Mouse (Mus musculus) midbrain, embryonic 12.5 days (tissue): Measurements from ENCODE around the gene Vgf. TPM values are rescaled to one million over a fixed set of nuclear protein-coding genes. Genes with fewer than 3 reads are reported as not detected.

Source experiments
- ATAC-seq: fragments of 200-750 bp; cut with Nextera tagmentation; 2 replicates; pipeline ENCODE4 v1.8.0; 2017; ENCODE audit warnings: low read depth, moderate TSS enrichment, moderate library complexity; ENCODE audit not compliant: low FRiP score
- H3K27ac ChIP-seq: fragments of 300-500 bp; sonication (generic); replicated peaks from 2 replicates; pipeline ENCODE4 v1.5.1; 2016; ENCODE audit warnings: mild to moderate bottlenecking
- H3K27me3 ChIP-seq: fragments of 300-500 bp; sonication (generic); 2 replicates; pipeline ENCODE4 v1.6.1; 2016; ENCODE audit warnings: mild to moderate bottlenecking
- H3K36me3 ChIP-seq: fragments of 300-500 bp; sonication (generic); 2 replicates; pipeline ENCODE4 v1.6.1; 2016
- H3K4me1 ChIP-seq: fragments of 300-500 bp; sonication (generic); 2 replicates; pipeline ENCODE4 v1.6.1; 2016
- H3K4me2 ChIP-seq: fragments of 300-500 bp; sonication (generic); replicated peaks from 2 replicates; pipeline ENCODE4 v1.6.1; 2016; ENCODE audit warnings: mild to moderate bottlenecking, moderate library complexity
- H3K4me3 ChIP-seq: fragments of 300-500 bp; sonication (generic); 2 replicates; pipeline ENCODE4 v1.5.1; 2016; ENCODE audit warnings: mild to moderate bottlenecking
- H3K9ac ChIP-seq: fragments of 300-500 bp; sonication (generic); replicated peaks from 2 replicates; pipeline ENCODE4 v1.6.1; 2016; ENCODE audit warnings: mild to moderate bottlenecking, moderate library complexity
- H3K9me3 ChIP-seq: fragments of 300-500 bp; sonication (generic); 2 replicates; pipeline ENCODE4 v1.6.1; 2016; ENCODE audit warnings: mild to moderate bottlenecking
- WGBS: fragments of 180-500 bp; shearing (Covaris S2); methylation state at CpG from one replicate; pipeline ENCODE4 v1.1.7; 2016; 5-methylcytosine and 5-hydroxymethylcytosine counted together
- polyA plus RNA-seq: library from polyadenylated mRNA; unstranded; fragments of >200 nt; fragmentation: Nextera tagmentation; extraction: Ambion mirVana; gene quantifications from 2 replicates; pipeline ENCODE4 v1.2.1, GENCODE M21; 2016

Gene Vgf
- polyA plus RNA-seq, 1 experiment from 2014 or later, result 0.91 TPM

DNA sequence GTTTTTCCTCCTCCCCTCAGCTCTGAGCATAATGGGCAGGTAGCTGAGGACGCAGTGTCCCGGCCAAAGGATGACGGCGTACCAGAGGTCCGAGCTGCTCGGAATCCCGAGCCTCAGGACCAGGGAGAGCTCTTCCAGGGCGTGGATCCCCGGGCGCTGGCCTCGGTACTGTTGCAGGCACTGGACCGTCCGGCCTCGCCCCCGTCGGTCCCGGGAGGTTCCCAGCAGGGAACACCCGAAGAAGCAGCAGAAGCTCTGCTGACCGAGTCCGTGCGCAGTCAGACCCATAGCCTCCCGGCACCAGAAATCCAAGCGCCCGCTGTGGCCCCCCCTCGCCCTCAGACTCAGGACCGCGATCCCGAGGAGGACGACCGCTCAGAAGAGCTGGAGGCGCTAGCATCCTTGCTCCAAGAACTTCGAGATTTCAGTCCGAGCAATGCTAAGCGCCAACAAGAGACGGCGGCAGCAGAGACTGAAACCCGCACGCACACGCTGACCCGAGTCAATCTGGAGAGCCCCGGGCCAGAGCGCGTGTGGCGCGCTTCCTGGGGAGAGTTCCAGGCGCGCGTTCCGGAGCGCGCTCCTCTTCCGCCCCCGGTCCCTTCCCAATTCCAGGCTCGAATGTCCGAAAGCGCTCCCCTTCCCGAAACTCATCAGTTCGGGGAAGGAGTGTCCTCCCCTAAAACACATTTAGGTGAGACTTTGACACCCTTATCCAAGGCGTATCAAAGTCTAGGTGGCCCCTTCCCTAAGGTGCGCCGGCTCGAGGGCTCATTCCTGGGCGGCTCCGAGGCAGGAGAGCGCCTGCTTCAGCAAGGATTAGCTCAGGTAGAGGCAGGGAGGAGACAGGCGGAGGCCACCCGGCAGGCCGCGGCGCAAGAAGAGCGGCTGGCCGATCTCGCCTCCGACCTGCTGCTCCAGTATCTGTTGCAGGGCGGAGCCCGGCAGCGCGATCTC is 5.2 kb downstream of the Vgf start:
- Histone ChIP-seq H3K36me3 (peaks cover 11% of the 10 kb centered on the region), H3K4me3 (peak overlapping the region; percentile 52), H3K4me2 (peak overlapping the region; percentile 97), H3K4me1 (peaks cover 41% of the 10 kb centered on the region), H3K27ac (no peak overlapping the region), H3K9me3 (no peaks in the 10 kb centered on the region), H3K9ac (peak overlapping the region; percentile 55; the same call in 1 of the 2 replicates), H3K27me3 (peaks cover 78% of the 10 kb centered on the region)
- ATAC-seq, result no peak
- WGBS, result under 1% methylated on average over 78 of the region's 78 CpGs

DNA sequence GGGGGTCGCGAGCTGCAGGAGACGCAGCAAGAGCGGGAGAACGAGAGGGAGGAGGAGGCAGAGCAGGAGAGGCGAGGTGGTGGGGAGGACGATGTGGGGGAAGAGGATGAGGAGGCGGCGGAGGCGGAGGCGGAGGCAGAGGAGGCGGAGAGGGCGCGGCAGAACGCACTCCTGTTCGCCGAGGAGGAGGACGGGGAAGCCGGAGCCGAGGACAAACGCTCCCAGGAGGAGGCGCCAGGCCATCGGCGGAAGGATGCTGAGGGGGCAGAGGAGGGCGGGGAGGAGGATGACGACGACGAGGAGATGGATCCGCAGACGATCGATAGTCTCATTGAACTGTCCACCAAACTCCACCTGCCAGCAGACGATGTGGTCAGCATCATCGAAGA is 5.8 kb downstream of the Vgf start:
- Histone ChIP-seq H3K4me2 (peak overlapping the region; percentile 97), H3K4me1 (peaks cover 41% of the 10 kb centered on the region), H3K4me3 (peak overlapping the region; percentile 52), H3K36me3 (peaks cover 18% of the 10 kb centered on the region), H3K9ac (peak overlapping the region; percentile 55; the same call in 1 of the 2 replicates), H3K27me3 (peaks cover 71% of the 10 kb centered on the region), H3K9me3 (no peaks in the 10 kb centered on the region), H3K27ac (no peak overlapping the region)
- under 1% methylated on average over 33 of the region's 33 CpGs for WGBS
- ATAC-seq, result no peak

GRCm38 (mm10) chr5:137032641-137033074 is 6.5 kb downstream of the Vgf start:
- WGBS, result under 1% methylated on average over 44 of the region's 49 CpGs

DNA sequence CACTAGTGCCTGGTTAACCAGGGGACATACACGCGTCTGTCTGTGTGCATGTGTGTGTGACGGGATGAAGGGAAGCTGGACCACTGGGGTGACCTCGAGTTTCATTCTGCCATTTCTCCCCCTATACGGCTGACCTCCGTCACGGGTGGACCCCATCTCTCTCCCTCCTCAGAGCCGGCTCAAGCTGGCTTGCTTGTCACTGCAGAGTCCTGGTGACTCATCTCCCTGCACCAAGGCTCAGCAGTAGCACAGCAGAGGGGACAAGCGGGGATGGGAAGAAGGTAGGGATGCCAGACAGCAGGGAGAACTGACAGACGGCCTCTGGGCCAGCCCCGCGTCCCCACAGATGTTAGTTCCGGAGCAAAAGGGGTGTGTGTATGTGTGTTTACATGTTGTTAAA is 10.0 kb downstream of the Vgf start:
- H3K9ac ChIP-seq, result no peak overlapping the region
- peaks cover 17% of the 10 kb centered on the region for H3K4me1 ChIP-seq
- no peak for ATAC-seq
- H3K36me3 ChIP-seq, result peaks cover 57% of the 10 kb centered on the region
- H3K4me2 ChIP-seq, result no peak overlapping the region
- H3K9me3 ChIP-seq, result no peaks in the 10 kb centered on the region
- no peak overlapping the region for H3K4me3 ChIP-seq
- H3K27me3 ChIP-seq, result peaks cover 33% of the 10 kb centered on the region
- 92% methylated on average over 13 of the region's 13 CpGs for WGBS
- H3K27ac ChIP-seq, result no peak overlapping the region

More at GRCm38 (mm10) chr5:137032641-137033074, 6.5 kb downstream of the Vgf start:
- Histone ChIP-seq H3K4me2 (peak overlapping the region; percentile 97), H3K4me3 (peak overlapping the region; percentile 52), H3K9me3 (no peaks in the 10 kb centered on the region), H3K4me1 (peaks cover 41% of the 10 kb centered on the region), H3K36me3 (peaks cover 24% of the 10 kb centered on the region), H3K27ac (0 out of 2 replicates have a peak overlapping the region, but pooled peaks have one; percentile 2), H3K27me3 (peaks cover 66% of the 10 kb centered on the region), H3K9ac (peak overlapping the region; percentile 55)
- peak; percentile 61 for ATAC-seq

DNA sequence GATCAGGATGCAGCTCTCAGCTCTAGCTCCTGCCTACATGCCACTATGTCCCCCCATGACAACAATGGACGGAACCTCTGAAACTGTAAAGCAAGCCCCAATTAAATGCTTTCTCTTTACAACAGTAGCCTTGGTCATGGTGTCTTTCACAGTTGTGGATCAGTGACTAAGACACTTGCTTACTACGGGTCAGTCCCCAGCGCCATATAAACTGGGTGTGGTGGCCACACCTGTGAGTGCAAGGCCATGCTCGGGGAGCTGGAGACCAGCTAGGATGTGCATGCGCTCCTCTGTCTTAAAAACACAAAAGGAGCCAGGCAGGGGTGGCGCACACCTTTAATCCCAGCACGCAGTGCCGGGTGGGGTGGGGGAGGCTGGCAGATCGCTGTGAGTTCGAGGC is 13.3 kb downstream of the Vgf start:
- H3K4me1 ChIP-seq, result no peaks in the 10 kb centered on the region

DNA sequence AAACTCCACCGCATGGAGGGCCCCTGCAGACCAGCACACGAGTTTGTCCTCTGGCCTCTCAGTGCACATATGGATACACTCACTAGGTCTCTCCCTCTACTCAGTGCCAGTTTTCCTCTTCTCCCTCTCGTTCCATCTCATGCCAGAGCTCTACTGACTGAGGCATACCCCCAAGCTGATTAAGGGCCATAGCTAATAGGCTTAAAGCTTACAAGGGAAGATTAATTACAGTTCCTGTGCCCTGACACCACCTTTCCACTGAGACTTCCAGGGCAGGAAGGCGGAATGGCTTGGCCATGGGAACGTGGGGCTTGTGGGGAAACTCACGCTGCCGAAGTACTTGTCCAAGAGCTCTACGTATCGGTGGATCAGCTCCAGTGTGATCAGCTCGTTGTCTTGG is 15.2 kb downstream of the Vgf start:
- no peaks in the 10 kb centered on the region for H3K27me3 ChIP-seq
- H3K4me2 ChIP-seq, result no peak overlapping the region
- H3K4me3 ChIP-seq, result no peak overlapping the region
- peaks cover 64% of the 10 kb centered on the region for H3K36me3 ChIP-seq
- H3K27ac ChIP-seq, result no peak overlapping the region
- ATAC-seq, result no peak
- WGBS, result 85% methylated on average over 10 of the region's 10 CpGs
- H3K9ac ChIP-seq, result no peak overlapping the region
- peaks cover 9% of the 10 kb centered on the region for H3K4me1 ChIP-seq
- no peaks in the 10 kb centered on the region for H3K9me3 ChIP-seq

More for the DNA sequence above, 13.3 kb downstream of the Vgf start:
- ATAC-seq, result no peak
- H3K27me3 ChIP-seq, result peaks cover 2% of the 10 kb centered on the region
- H3K9ac ChIP-seq, result no peak overlapping the region
- H3K4me2 ChIP-seq, result no peak overlapping the region
- WGBS, result 94% methylated on average over 10 of the region's 10 CpGs
- H3K9me3 ChIP-seq, result no peaks in the 10 kb centered on the region
- H3K36me3 ChIP-seq, result peaks cover 76% of the 10 kb centered on the region
- H3K27ac ChIP-seq, result no peak overlapping the region
- no peak overlapping the region for H3K4me3 ChIP-seq

GRCm38 (mm10) chr5:137043997-137044396 is 17.8 kb downstream of the Vgf start:
- no peak for ATAC-seq
- 96% methylated on average over 7 of the region's 7 CpGs for WGBS

DNA sequence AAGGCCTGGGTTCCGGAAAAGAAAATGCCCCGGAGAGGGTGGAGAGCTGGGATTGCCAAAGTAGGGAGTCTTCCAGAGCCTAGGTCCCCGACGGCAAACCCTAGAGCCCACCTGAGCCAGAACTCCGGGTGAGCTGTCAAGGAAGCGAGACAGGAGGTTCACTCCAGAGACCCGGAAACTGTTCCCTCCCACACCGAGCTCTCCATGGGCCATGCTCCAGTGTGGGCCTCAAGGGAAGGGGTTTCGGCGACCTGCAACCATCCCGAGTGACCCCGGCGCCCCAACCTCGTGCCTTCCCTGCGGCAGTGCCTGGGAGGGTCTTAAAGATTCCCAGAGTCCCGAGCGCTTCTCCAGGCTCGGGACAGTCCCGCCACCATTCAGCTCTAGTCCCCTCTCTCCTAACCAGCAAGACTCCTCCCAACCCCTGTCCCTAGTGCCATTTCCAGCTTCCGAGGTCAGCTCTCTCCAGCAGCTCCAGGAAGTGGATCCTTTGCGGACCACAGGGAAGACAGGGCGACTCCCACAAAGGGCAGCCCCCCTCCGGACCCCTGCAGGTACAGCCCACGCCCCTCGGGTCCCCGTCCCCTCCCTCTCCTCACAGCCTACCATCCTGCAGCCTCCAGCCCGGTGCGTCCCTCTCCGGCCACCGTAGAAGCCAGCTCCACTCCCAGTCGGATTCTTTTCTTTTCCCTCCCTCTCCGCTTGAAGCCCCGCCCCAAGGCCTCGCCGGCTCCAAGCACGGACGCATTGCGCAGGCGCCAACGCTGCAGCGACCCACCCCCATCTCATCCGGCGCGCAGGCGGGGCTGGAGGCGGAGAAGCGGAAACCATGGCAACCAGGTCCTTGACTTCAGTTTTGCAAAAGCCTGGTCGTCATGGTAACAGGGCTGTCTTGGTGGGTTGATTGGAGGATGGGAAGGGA is 19.5 kb downstream of the Vgf start, which contains the start of gene Ap1s1:
Ap1s1 (minus strand) TSS at position 734 of the 922 bp plus-strand sequence.
- Histone ChIP-seq H3K4me1 (peaks cover 12% of the 10 kb centered on the region), H3K27me3 (no peaks in the 10 kb centered on the region), H3K4me3 (peak within 1 kb of the TSS; percentile 56), H3K9me3 (no peaks in the 10 kb centered on the region), H3K27ac (peak within 1 kb of the TSS; percentile 77), H3K4me2 (peak within 1 kb of the TSS; percentile 73), H3K9ac (peak within 1 kb of the TSS; percentile 68), H3K36me3 (peaks cover 22% of the 10 kb centered on the region)
- peak; percentile 92 for ATAC-seq
- under 1% methylated on average over 48 of the region's 48 CpGs for WGBS

More at GRCm38 (mm10) chr5:137043997-137044396, 17.8 kb downstream of the Vgf start:
- no peaks in the 10 kb centered on the region for H3K27me3 ChIP-seq
- H3K4me2 ChIP-seq, result no peak overlapping the region
- no peaks in the 10 kb centered on the region for H3K9me3 ChIP-seq
- H3K4me1 ChIP-seq, result peaks cover 12% of the 10 kb centered on the region
- H3K36me3 ChIP-seq, result peaks cover 38% of the 10 kb centered on the region
- H3K9ac ChIP-seq, result no peak overlapping the region
- no peak overlapping the region for H3K4me3 ChIP-seq
- no peak overlapping the region for H3K27ac ChIP-seq

GRCm38 (mm10) chr5:137046324-137046718 is 20.1 kb downstream of the Vgf start:
- H3K27me3 ChIP-seq, result no peaks in the 10 kb centered on the region
- 23% methylated on average over 5 of the region's 5 CpGs for WGBS
- peak overlapping the region; percentile 56; the same call in 1 of the 2 replicates for H3K4me3 ChIP-seq
- peaks cover 12% of the 10 kb centered on the region for H3K4me1 ChIP-seq
- H3K9me3 ChIP-seq, result no peaks in the 10 kb centered on the region
- H3K4me2 ChIP-seq, result peak overlapping the region; percentile 73
- ATAC-seq, result no peak; the same call in 1 of the 2 replicates
- H3K9ac ChIP-seq, result peak overlapping the region; percentile 68; the same call in 1 of the 2 replicates
- peaks cover 18% of the 10 kb centered on the region for H3K36me3 ChIP-seq
- peak overlapping the region; percentile 71 for H3K27ac ChIP-seq

GRCm38 (mm10) chr5:137046991-137047390 is 20.8 kb downstream of the Vgf start:
- Histone ChIP-seq H3K9me3 (no peaks in the 10 kb centered on the region), H3K4me3 (no peak overlapping the region), H3K4me1 (peaks cover 12% of the 10 kb centered on the region), H3K36me3 (peaks cover 11% of the 10 kb centered on the region), H3K27ac (no peak overlapping the region), H3K4me2 (no peak overlapping the region), H3K27me3 (no peaks in the 10 kb centered on the region), H3K9ac (no peak overlapping the region)
- ATAC-seq, result no peak

DNA sequence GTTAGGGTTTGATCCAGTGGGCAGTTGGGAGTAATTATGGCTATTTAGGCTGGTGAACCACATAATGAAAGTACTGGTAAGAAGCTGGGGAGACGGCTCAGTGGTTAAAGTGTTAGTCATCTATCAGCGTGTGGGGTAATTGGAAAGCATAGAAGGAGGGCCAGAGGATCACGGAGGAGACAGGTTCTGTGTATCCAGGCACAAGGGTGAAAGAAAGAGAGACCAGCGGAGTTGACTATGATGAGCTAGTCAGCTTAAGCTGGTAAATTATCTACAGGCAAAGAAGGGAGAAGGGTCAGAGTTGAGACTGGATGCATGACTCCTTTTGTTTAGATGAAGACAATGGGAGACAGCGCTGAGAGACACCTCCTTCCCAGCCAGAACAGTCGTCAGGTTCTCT is 24.9 kb downstream of the Vgf start:
- 59% methylated on average over 6 of the region's 6 CpGs for WGBS
- Histone ChIP-seq H3K4me3 (no peak overlapping the region), H3K9ac (no peak overlapping the region), H3K9me3 (no peaks in the 10 kb centered on the region), H3K4me2 (no peak overlapping the region), H3K4me1 (peaks cover 5% of the 10 kb centered on the region), H3K27me3 (no peaks in the 10 kb centered on the region), H3K36me3 (no peaks in the 10 kb centered on the region), H3K27ac (no peak overlapping the region)
- ATAC-seq, result no peak
